Mouse (Mus musculus): ENCODE results near the gene Slc38a9.
"Not testable (repeated sequence)": the region's sequence is repeated elsewhere in the genome, so short reads cannot be mapped to it uniquely, and the experiment has no call there.

The Slc38a9 gene

GRCm38 (mm10) chr13:112686155-112686554, 25.6 kb downstream of the Slc38a9 start:
- no peak for DNase-seq

GRCm38 (mm10) chr13:112692870-112693553, 32.5 kb downstream of the Slc38a9 start:
- no peak for DNase-seq

GRCm38 (mm10) chr13:112695526-112696240, 35.1 kb downstream of the Slc38a9 start:
- DNase-seq: no peak

GRCm38 (mm10) chr13:112701256-112701655, 40.7 kb downstream of the Slc38a9 start:
- DNase-seq: no peak

GRCm38 (mm10) chr13:112706351-112706750, 45.8 kb downstream of the Slc38a9 start:
- no peak for DNase-seq

- no peak for DNase-seq
Measured at GRCm38 (mm10) chr13:112720078-112720736, 59.7 kb downstream of the Slc38a9 start.

GRCm38 (mm10) chr13:112721946-112722729, 61.6 kb downstream of the Slc38a9 start:
- peak; percentile 37 for DNase-seq

- not testable (repeated sequence) for DNase-seq
Measured at GRCm38 (mm10) chr13:112724260-112724659, 63.7 kb downstream of the Slc38a9 start.

- no peak for DNase-seq
Measured at GRCm38 (mm10) chr13:112726002-112726401, 65.5 kb downstream of the Slc38a9 start.

- no peak for DNase-seq
Measured at GRCm38 (mm10) chr13:112733311-112733710, 72.8 kb downstream of the Slc38a9 start.

GRCm38 (mm10) chr13:112734906-112735713, 74.6 kb downstream of the Slc38a9 start:
- DNase-seq: peak; percentile 76

GRCm38 (mm10) chr13:112736407-112736806, 75.9 kb downstream of the Slc38a9 start:
- DNase-seq: no peak

GRCm38 (mm10) chr13:112737110-112737509, 76.6 kb downstream of the Slc38a9 start:
- no peak for DNase-seq

- DNase-seq: no peak
Measured at GRCm38 (mm10) chr13:112738005-112738404, 77.5 kb downstream of the Slc38a9 start.

- no peak for DNase-seq
Measured at GRCm38 (mm10) chr13:112740073-112740472, 79.5 kb downstream of the Slc38a9 start.

- no peak for DNase-seq
Measured at GRCm38 (mm10) chr13:112742076-112742830, 81.7 kb downstream of the Slc38a9 start.

GRCm38 (mm10) chr13:112743647-112744046, 83.1 kb downstream of the Slc38a9 start:
- DNase-seq: no peak

- no peak for DNase-seq
Measured at GRCm38 (mm10) chr13:112744061-112744849, 83.7 kb downstream of the Slc38a9 start.

GRCm38 (mm10) chr13:112745936-112746694, 85.6 kb downstream of the Slc38a9 start:
- DNase-seq: no peak

- DNase-seq: no peak
Measured at GRCm38 (mm10) chr13:112746695-112747055, 86.1 kb downstream of the Slc38a9 start.
